Mouse (Mus musculus): ENCODE results near the gene Nhlrc3. TPM values are rescaled to one million over a fixed set of nuclear protein-coding genes. Genes with fewer than 3 reads are reported as not detected.

Gene Nhlrc3
- polyA plus RNA-seq, 1 experiment from 2014 or later = 7.0 TPM

DNA sequence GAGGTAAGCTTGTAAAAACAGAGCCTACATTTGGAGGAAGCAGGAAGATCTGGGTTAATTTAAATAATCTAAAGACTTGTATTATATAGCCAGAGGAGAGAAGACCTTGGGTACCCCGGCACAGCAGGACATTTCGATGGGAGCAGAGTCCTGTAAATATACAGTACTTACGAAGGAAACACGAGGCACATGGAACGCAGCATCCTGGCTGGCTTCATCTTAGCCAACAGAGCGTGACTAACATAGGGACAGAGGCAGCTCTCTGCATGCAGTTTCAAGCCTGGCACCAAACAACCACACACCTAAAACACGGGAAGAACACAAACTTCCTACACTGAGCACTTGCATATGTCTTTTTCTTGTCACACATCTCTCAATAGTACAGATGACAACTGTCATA lies 45.4 kb downstream of the Nhlrc3 start:
- Histone ChIP-seq H3K27ac (ENCODE audit: low read depth, low read length) (no peak overlapping the region), H3K4me3 (ENCODE audit: low read depth, low read length) (no peak overlapping the region), H3K9ac (ENCODE audit: low read length) (no peak overlapping the region), H3K4me2 (ENCODE audit: low read length) (no peak overlapping the region), H3K4me1 (ENCODE audit: control insufficient read depth, insufficient read depth, low read length) (0 out of 2 replicates have a peak, but pooled peaks cover 5% of the 10 kb centered on the region), H3K36me3 (ENCODE audit: control insufficient read depth, insufficient read depth, low read length) (no peaks in the 10 kb centered on the region), H3K9me3 (replicated peaks; ENCODE audit: control insufficient read depth, low read length) (no peaks in the 10 kb centered on the region), H3K27me3 (replicated peaks; ENCODE audit: control insufficient read depth, insufficient read depth, low read length) (no peaks in the 10 kb centered on the region)
- WGBS = 82% methylated on average over 7 of the region's 7 CpGs
- DNase-seq (ENCODE audit: low spot score) (no peak), ATAC-seq (no peak)

- H3K4me1 ChIP-seq (ENCODE audit: control insufficient read depth, insufficient read depth, low read length) = 0 out of 2 replicates have a peak, but pooled peaks cover 5% of the 10 kb centered on the region
- H3K27me3 ChIP-seq (replicated peaks; ENCODE audit: control insufficient read depth, insufficient read depth, low read length) = no peaks in the 10 kb centered on the region
- H3K36me3 ChIP-seq (ENCODE audit: control insufficient read depth, insufficient read depth, low read length) = no peaks in the 10 kb centered on the region
- no peak overlapping the region for H3K9ac ChIP-seq (ENCODE audit: low read length)
- WGBS = 36% methylated on average over 5 of the region's 5 CpGs
- 0 out of 2 replicates have a peak overlapping the region, but pooled peaks have one; percentile 4 for H3K27ac ChIP-seq (ENCODE audit: low read depth, low read length)
- H3K4me2 ChIP-seq (ENCODE audit: low read length) = no peak overlapping the region
- no peaks in the 10 kb centered on the region for H3K9me3 ChIP-seq (replicated peaks; ENCODE audit: control insufficient read depth, low read length)
- H3K4me3 ChIP-seq (ENCODE audit: low read depth, low read length) = no peak overlapping the region
- DNase-seq (ENCODE audit: low spot score) (peak; percentile 72), ATAC-seq (peak; percentile 77; the same call in 1 of the 2 replicates)
These were observed 47.1 kb downstream of the Nhlrc3 start for GRCm38 (mm10) chr3:53416036-53416506.

DNA sequence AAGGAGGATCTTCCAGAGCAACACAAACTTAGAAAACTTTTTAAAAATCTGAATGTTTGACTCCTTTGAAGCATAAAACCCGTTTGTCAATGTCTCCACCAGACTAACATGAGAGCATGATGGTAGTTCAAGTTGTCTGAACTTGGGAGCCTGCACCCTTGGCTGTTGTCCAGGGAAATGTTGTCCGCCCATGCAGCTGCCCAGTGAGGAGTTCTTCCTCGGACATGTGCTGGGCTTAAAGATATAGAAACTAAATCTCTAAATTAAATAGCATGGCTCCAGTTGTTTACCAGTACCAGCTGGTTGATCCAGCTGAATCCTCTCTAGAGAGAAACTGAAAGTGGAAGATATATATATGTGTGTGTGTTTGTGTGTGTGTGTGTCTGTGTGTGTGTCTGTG lies 49.2 kb downstream of the Nhlrc3 start:
- no peak overlapping the region for H3K4me3 ChIP-seq (ENCODE audit: low read depth, low read length)
- H3K27me3 ChIP-seq (replicated peaks; ENCODE audit: control insufficient read depth, insufficient read depth, low read length) = no peaks in the 10 kb centered on the region
- H3K9me3 ChIP-seq (replicated peaks; ENCODE audit: control insufficient read depth, low read length) = no peaks in the 10 kb centered on the region
- no peak overlapping the region for H3K4me2 ChIP-seq (ENCODE audit: low read length)
- H3K27ac ChIP-seq (ENCODE audit: low read depth, low read length) = no peak overlapping the region
- DNase-seq (ENCODE audit: low spot score) = no peak
- no peak for ATAC-seq
- 67% methylated on average over 3 of the region's 3 CpGs for WGBS
- no peaks in the 10 kb centered on the region for H3K36me3 ChIP-seq (ENCODE audit: control insufficient read depth, insufficient read depth, low read length)
- H3K4me1 ChIP-seq (ENCODE audit: control insufficient read depth, insufficient read depth, low read length) = 0 out of 2 replicates have a peak, but pooled peaks cover 5% of the 10 kb centered on the region
- no peak overlapping the region for H3K9ac ChIP-seq (ENCODE audit: low read length)

DNA sequence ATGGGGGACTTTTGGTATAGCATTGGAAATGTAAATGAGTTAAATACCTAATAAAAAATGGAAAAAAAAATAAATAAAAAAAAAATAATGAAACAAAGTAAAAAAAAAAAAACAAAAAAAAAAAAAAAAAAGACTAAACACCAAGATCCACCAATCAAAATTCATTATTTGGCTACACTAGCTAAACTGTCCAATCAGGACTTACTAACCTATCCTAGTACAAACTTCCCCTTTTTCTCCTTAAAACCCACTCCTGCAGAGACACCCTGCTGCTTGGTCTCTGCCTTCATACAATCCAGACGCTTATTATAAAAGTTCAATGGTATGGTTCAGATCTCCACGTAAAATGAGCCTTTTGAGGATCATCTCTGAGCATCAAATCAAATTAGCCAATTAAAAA lies 49.7 kb downstream of the Nhlrc3 start:
- H3K27ac ChIP-seq (ENCODE audit: low read depth, low read length) = no peak overlapping the region
- no peak for ATAC-seq
- WGBS = 24% methylated on average over 2 of the region's 2 CpGs

DNA sequence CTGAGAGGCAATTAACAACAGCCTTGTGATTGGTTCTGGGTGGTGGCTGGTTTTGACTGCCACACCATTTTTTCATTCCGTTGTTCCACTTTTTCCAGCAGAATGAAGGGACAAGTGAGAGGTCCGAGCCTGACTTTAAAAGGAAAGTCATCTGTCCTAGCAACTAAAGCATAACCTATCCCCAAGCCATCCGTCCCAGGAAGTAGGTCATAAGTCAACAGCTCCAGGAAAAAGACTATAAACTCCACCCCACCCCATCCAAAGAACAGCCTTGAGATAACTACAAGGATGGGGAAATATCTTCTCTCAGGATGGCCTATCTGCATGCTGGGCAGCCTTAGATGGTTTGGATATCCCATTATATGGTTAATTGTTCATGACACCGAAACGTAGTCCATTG lies 50.9 kb downstream of the Nhlrc3 start:
- Histone ChIP-seq H3K27me3 (replicated peaks; ENCODE audit: control insufficient read depth, insufficient read depth, low read length) (no peaks in the 10 kb centered on the region), H3K9ac (ENCODE audit: low read length) (no peak overlapping the region), H3K4me2 (ENCODE audit: low read length) (no peak overlapping the region), H3K4me1 (ENCODE audit: control insufficient read depth, insufficient read depth, low read length) (0 out of 2 replicates have a peak, but pooled peaks cover 5% of the 10 kb centered on the region), H3K9me3 (replicated peaks; ENCODE audit: control insufficient read depth, low read length) (no peaks in the 10 kb centered on the region), H3K36me3 (ENCODE audit: control insufficient read depth, insufficient read depth, low read length) (no peaks in the 10 kb centered on the region), H3K4me3 (ENCODE audit: low read depth, low read length) (no peak overlapping the region), H3K27ac (ENCODE audit: low read depth, low read length) (no peak overlapping the region)
- ATAC-seq = no peak
- no peak for DNase-seq (ENCODE audit: low spot score)
- WGBS = 89% methylated on average over 5 of the region's 5 CpGs

More for the DNA sequence above, 49.7 kb downstream of the Nhlrc3 start:
- H3K9me3 ChIP-seq (replicated peaks; ENCODE audit: control insufficient read depth, low read length) = no peaks in the 10 kb centered on the region
- H3K4me2 ChIP-seq (ENCODE audit: low read length) = no peak overlapping the region
- no peaks in the 10 kb centered on the region for H3K27me3 ChIP-seq (replicated peaks; ENCODE audit: control insufficient read depth, insufficient read depth, low read length)
- no peaks in the 10 kb centered on the region for H3K36me3 ChIP-seq (ENCODE audit: control insufficient read depth, insufficient read depth, low read length)
- 0 out of 2 replicates have a peak, but pooled peaks cover 5% of the 10 kb centered on the region for H3K4me1 ChIP-seq (ENCODE audit: control insufficient read depth, insufficient read depth, low read length)
- no peak overlapping the region for H3K9ac ChIP-seq (ENCODE audit: low read length)
- no peak overlapping the region for H3K4me3 ChIP-seq (ENCODE audit: low read depth, low read length)
- DNase-seq (ENCODE audit: low spot score) = no peak

GRCm38 (mm10) chr3:53410031-53410430 lies 53.1 kb downstream of the Nhlrc3 start:
- Histone ChIP-seq H3K9ac (ENCODE audit: low read length) (no peak overlapping the region), H3K4me3 (ENCODE audit: low read depth, low read length) (no peak overlapping the region), H3K36me3 (ENCODE audit: control insufficient read depth, insufficient read depth, low read length) (no peaks in the 10 kb centered on the region), H3K4me1 (ENCODE audit: control insufficient read depth, insufficient read depth, low read length) (no peaks in the 10 kb centered on the region), H3K4me2 (ENCODE audit: low read length) (no peak overlapping the region), H3K27ac (ENCODE audit: low read depth, low read length) (no peak overlapping the region), H3K9me3 (replicated peaks; ENCODE audit: control insufficient read depth, low read length) (no peaks in the 10 kb centered on the region), H3K27me3 (replicated peaks; ENCODE audit: control insufficient read depth, insufficient read depth, low read length) (no peaks in the 10 kb centered on the region)
- ATAC-seq (no peak), DNase-seq (ENCODE audit: low spot score) (no peak)
- 79% methylated on average over 6 of the region's 6 CpGs for WGBS

DNA sequence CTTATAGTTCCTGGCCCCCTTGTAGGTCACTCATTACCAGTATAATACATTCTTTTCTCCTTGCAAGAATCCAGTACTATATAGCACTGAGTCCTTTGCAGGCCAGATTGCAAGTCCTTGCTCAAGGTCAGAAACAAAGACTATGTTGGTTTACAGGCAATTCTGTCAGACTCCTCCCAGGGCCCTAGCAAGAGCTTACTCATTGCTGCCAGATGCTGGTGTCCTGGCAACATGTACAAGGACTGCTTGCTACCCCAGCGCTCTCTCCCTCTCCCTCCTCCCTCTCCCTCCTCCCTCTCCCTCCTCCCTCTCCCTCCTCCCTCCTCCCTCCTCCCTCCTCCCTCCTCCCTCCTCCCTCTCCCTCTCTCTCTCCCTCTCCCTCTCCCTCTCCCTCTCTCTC lies 56.0 kb downstream of the Nhlrc3 start:
- ATAC-seq = no peak

More for the DNA sequence above, 56.0 kb downstream of the Nhlrc3 start:
- H3K4me1 ChIP-seq (ENCODE audit: control insufficient read depth, insufficient read depth, low read length) = no peaks in the 10 kb centered on the region
- H3K4me2 ChIP-seq (ENCODE audit: low read length) = no peak overlapping the region
- H3K27me3 ChIP-seq (replicated peaks; ENCODE audit: control insufficient read depth, insufficient read depth, low read length) = no peaks in the 10 kb centered on the region
- no peaks in the 10 kb centered on the region for H3K36me3 ChIP-seq (ENCODE audit: control insufficient read depth, insufficient read depth, low read length)
- 50% methylated on average over 1 of the region's 1 CpGs for WGBS
- H3K9me3 ChIP-seq (replicated peaks; ENCODE audit: control insufficient read depth, low read length) = no peaks in the 10 kb centered on the region
- no peak for DNase-seq (ENCODE audit: low spot score)
- no peak overlapping the region for H3K27ac ChIP-seq (ENCODE audit: low read depth, low read length)
- H3K4me3 ChIP-seq (ENCODE audit: low read depth, low read length) = no peak overlapping the region
- no peak overlapping the region for H3K9ac ChIP-seq (ENCODE audit: low read length)

Other genes starting within 250 kb of the Nhlrc3 start
- 13.7 and 18.7 TPM in 2 replicates for gene Proser1, start 334 bp upstream of the Nhlrc3 start, polyA plus RNA-seq (2014; fragmentation: Nextera tagmentation; extraction: Ambion mirVana)
- not detected in 2 replicates for gene Stoml3, start 25.3 kb upstream of the Nhlrc3 start, polyA plus RNA-seq (2014; fragmentation: Nextera tagmentation; extraction: Ambion mirVana)
- gene Frem2, start 194.0 kb upstream of the Nhlrc3 start, polyA plus RNA-seq (2014; fragmentation: Nextera tagmentation; extraction: Ambion mirVana) = 1.0 and 1.3 TPM in 2 replicates